Mouse (Mus musculus) embryonic fibroblast, embryonic 13.5 days (primary cell): ENCODE measurements around the gene Dock6. TPM values are rescaled to one million over a fixed set of nuclear protein-coding genes. Genes with fewer than 3 reads are reported as not detected.
"Not testable (repeated sequence)": the region's sequence is repeated elsewhere in the genome, so short reads cannot be mapped to it uniquely, and the experiment has no call there.

Experiments used
- H3K27ac ChIP-seq: 2 replicates; pipeline ENCODE4 v1.5.1; 2012; ENCODE audit warnings: low read length, control low read depth, inconsistent platforms; ENCODE audit not compliant: insufficient read depth
- H3K4me1 ChIP-seq: 2 replicates; pipeline ENCODE4 v1.6.1; 2011; ENCODE audit warnings: low read length; ENCODE audit not compliant: control insufficient read depth, insufficient read depth
- H3K4me3 ChIP-seq: 2 replicates; pipeline ENCODE4 v1.5.1; 2011; ENCODE audit warnings: mild to moderate bottlenecking, control low read depth, low read length; ENCODE audit not compliant: insufficient read depth
- CTCF ChIP-seq: IDR thresholded peaks from 2 replicates; pipeline ENCODE4 v1.5.1; 2011; ENCODE audit warnings: mild to moderate bottlenecking, control low read depth, low read length, moderate library complexity, borderline replicate concordance; ENCODE audit not compliant: insufficient read depth
- POLR2A ChIP-seq: IDR thresholded peaks from 2 replicates; pipeline ENCODE4 v1.6.1; 2011; ENCODE audit warnings: low read depth, mild to moderate bottlenecking, control low read depth, low read length, moderate library complexity
- polyA plus RNA-seq: library from polyadenylated mRNA; stranded (reverse); fragments of >200 nt; gene quantifications from 2 replicates; pipeline ENCODE4 v1.2.4, GENCODE M21; 2011; ENCODE audit warnings: low read depth; ENCODE audit not compliant: missing spikeins, insufficient read length

Gene Dock6
- polyA plus RNA-seq, 1 experiment, result 18.6 TPM

DNA sequence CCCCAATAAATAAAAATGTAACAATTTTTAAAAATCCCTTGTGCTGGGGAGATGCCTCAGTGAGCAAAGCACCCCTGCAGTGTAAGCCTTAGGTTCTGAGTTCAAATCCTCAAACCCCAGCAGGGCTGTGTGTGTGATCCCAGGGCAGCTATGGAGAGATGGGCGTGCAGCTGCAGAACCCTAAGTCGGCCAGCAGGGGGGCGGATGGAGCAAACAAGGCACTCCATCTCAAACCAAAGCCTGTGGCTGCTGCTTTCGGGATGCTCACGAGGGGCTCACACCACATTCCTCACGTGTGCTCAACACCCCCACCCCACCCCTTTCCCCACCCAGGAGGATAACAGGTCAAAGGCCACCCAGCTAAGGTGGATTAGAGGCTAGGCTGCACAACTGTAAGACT, 65.5 kb downstream of the Dock6 start:
- Histone ChIP-seq H3K27ac (peak overlapping the region; percentile 73; the same call in 1 of the 2 replicates), H3K4me3 (no peak overlapping the region), H3K4me1 (peaks cover 9% of the 10 kb centered on the region; the same call in 1 of the 2 replicates)
- TF ChIP-seq POLR2A (no peak), CTCF (peak; percentile 50; the same call in 1 of the 2 replicates)

DNA sequence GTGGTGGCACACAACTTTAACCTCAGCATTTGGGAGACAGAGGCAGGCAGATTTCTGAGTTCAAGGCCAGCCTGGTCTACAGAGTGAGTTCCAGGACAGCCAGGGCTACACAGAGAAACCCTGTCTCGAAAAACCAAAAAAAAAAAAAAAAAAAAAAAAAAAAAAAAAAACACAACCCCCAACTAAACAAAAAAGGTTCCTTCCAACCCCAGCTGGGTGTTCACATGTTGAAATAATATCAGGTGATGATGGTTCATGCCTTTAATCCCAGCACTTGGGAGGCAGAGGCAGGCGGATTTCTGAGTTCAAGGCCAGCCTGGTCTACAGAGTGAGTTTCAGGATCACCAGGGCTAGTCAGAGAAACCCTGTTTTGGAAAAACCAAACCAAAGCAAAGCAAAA, 66.1 kb downstream of the Dock6 start:
- H3K4me1 ChIP-seq, H3K4me3 ChIP-seq, H3K27ac ChIP-seq: not testable (repeated sequence)

DNA sequence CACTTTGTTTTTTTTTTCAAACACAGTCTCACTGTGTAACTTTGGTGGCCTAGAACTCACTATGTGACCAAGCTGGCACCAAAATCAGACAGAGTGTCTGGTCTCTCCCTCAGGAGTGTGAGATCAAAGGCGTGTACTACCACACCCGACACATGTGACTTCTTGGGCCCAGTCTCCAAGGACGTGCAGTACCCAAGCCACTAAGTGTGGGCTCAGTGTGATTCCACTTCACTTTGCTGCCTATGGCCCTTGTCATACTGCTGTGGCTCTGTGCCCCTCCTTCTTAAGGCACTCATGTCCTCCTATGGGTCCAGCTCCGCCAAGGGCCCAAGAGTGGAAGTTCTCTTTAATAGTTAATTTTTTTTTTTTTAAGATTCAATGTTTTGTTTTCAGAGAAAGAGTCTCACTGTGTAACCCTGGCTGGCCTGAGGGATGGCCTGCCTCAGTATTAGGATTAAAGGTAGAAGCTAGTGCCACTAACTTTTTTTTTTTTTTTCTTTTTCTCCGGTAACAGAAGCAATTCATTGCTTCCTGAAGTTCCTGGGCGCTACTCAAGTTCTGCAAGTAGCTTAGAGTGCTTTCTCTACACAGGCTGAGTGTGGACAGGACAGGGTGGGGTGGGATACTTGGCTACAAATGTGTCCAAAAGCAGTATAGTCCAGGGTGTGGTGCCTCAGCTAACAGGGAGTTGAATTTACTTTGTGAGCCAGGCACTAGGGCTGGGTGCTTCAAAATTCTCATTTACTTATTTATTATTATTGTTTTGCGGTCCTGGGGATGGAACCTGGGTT, 67.7 kb downstream of the Dock6 start:
- no peak overlapping the region for H3K27ac ChIP-seq

DNA sequence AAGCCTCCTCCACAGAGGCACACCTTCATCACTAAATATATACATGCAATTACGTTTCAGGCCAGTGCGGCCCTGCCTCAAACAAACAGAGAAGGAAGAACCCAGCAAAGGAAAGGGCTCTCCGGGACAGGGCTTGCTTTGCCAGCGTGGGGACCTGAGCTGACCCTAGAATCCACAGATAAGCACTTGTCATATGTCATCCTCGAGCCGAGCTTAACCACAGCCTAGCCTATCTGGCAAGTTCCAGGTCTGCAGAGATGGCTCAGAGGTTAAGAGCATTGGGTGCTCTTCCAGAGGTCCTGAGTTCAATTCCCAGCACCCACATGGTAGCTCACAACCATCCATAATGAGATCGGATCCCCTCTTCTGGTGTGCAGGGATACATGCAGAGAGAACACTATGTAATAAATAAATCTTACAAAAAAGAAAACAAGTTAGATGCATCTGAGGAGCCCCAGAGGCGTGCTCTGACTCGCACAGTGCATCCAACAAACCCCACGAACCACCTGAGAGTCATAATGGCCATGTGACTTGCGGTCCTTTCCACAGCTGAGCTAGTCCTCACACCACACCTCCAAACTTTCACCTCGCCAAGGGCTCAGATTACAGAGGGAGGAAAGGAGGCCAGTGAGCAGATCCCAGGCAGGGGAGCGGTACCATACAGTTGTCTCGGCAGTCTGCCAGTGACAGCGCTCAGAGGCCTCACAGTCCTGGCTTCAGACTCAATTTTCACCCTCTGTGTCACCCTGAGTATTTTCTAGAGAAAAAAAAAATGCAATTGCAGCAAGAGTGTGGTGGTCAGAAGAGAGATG, 70.6 kb downstream of the Dock6 start:
- no peak for TF ChIP-seq POLR2A
- TF ChIP-seq CTCF, result no peak
- H3K4me1 ChIP-seq, result 0 out of 2 replicates have a peak, but pooled peaks cover 2% of the 10 kb centered on the region
- no peak overlapping the region for H3K4me3 ChIP-seq
- H3K27ac ChIP-seq, result peak overlapping the region; percentile 53; the same call in 1 of the 2 replicates

More for the DNA sequence above, 67.7 kb downstream of the Dock6 start:
- TF ChIP-seq CTCF (no peak), POLR2A (no peak)
- Histone ChIP-seq H3K4me1 (0 out of 2 replicates have a peak, but pooled peaks cover 5% of the 10 kb centered on the region), H3K4me3 (no peak overlapping the region)

DNA sequence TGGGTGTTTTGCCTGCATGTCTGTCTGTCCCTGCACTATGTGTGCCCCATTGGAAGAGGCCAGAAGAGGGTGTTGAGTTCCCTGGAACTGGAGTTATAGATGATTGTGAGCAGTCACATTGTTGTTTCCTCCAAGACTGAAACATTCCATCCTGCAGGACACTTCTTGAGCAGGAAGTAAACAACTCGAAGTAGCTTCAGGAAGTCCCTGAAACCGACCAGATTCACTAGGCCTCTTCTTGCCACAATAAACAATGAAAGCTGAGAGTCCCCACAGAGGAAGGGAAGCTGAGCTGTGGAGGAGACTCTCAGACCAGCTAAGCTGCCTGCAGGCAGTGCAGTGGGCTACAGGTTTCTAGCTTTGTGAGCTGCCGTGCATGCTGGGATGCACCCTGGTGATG, 74.7 kb downstream of the Dock6 start:
- H3K4me1 ChIP-seq, result 0 out of 2 replicates have a peak, but pooled peaks cover 2% of the 10 kb centered on the region
- no peak overlapping the region for H3K4me3 ChIP-seq
- H3K27ac ChIP-seq, result no peak overlapping the region
- no peak for TF ChIP-seq POLR2A
- no peak for TF ChIP-seq CTCF

DNA sequence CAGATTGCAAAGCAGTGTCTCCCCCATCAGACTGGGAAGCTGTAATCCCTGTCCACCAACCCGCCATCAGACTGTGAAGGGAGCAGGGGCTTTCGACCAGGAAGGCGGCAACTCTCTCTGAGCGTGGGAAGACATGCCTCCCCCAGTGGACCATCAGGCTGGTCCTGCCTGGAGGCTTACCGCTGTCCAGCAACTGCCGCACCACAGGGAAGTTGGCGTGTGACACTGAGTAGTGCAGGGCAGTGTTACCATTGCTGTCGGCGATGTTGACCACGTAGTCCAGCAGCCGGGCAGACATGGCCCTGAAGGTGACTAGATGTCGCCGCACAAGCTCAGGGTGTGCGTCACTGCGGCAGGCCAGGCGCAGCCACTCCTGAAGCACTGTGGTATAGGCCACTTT, 78.1 kb downstream of the Dock6 start:
- TF ChIP-seq CTCF, result no peak
- TF ChIP-seq POLR2A, result no peak
- Histone ChIP-seq H3K27ac (no peak overlapping the region), H3K4me1 (peaks cover 6% of the 10 kb centered on the region; the same call in 1 of the 2 replicates), H3K4me3 (no peak overlapping the region)

DNA sequence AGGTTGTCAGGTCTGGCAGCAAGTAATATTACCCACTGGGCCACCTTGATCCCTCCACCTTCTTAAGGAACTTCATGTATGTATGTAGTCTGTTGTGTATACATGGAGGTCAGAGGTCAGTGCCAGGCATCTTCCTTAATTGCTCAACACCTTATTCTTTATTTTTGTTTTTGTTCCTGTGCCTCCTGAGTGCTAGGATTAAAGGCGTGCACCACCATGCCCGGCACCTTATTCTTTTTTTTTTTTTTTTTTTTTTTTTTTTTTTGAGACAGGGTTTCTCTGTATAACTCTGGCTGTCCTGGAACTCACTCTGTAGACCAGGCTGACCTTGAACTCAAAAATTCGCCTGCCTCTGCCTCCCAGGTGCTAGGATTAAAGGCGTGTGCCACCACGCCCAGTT, 79.0 kb downstream of the Dock6 start:
- not testable (repeated sequence) for H3K27ac ChIP-seq, H3K4me3 ChIP-seq
- H3K4me1 ChIP-seq, result peaks cover 13% of the 10 kb centered on the region

DNA sequence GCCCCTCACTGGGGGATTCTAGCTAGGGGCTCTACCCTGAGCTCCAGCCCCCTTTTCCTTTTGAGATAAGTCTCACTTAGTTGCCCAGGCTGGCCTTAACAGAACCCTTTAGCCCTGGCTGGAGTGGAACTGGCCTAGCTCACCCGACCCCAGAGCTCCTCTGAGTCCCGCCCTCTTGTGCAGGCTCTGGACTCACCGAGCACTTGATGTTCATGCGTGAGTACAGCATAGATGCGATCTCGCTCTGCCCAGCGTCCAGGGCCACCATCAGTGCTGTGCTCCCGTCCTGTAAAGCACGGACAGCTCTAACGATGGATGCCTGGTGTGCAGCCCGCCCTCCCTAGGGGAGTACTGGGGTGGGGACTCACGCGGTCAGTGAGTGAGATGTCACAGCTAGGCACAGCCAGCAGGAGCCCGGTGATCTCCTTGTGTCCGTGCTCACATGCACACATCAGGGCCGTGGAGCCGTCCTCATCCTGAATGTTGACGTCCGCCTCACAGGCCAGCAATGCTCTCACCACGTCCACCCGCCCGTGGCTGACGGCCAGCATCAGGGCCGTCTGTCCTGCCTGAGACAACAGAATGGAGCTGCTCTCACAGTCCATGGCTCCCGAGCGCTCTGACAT, 82.8 kb downstream of the Dock6 start:
- Histone ChIP-seq H3K27ac (peak overlapping the region; percentile 99), H3K4me1 (peaks cover 17% of the 10 kb centered on the region), H3K4me3 (no peak overlapping the region)
- TF ChIP-seq POLR2A (no peak), CTCF (no peak)

DNA sequence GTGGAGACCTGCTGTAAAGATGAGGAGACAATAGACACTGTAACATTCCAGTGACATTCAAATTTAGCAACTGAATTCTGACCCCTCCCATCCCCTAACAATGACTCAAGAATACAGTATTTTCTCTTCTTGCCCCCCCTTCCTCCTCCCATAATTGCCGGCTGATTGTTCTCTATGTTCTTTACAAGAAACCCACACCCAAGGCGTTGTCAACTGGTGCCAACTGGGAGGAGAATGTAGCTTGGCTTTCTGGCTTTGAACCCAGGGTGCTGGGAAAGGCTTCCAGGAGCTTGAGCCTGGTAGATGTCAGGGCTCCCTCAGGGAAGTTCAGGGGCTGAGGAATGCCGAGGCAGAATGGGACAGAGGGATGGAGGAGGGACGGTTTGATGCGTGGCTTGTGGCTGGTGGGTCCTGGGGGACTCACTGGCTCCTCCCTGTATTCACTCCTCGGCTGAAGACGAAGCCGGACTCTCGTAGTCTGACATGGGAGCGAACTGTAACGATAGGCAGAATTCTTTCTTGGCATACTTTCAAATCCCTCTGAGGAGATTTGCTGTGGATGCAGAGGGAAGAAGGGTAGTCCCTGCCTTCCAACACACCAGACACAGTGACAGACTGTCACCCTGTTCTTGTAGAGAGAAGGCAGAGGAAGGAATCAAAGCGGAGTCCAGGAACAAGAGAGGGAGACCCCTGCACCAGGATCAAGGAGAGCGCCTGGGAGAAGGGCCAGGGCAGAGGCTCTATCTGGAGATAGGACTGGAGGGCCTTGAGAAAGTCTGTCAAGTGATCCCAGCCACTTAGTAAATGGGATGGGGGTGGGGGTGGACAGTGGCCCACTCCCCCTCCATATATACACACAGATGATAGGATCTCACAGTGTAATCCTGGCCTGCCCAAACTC, 83.7 kb downstream of the Dock6 start:
- no peak overlapping the region for H3K4me3 ChIP-seq
- TF ChIP-seq CTCF (no peak), POLR2A (0 out of 2 replicates have a peak, but pooled peaks have one; percentile 8)
- H3K4me1 ChIP-seq, result peaks cover 17% of the 10 kb centered on the region
- H3K27ac ChIP-seq, result peak overlapping the region; percentile 99
